Mouse (Mus musculus) natural killer cell, adult 2 months (primary cell): ENCODE measurements around the gene Vmn1r93.
"Not testable (repeated sequence)": the region's sequence is repeated elsewhere in the genome, so short reads cannot be mapped to it uniquely, and the experiment has no call there.

ENCODE experiments used
- DNase-seq, 2 experiments: peaks; one replicate each; pipeline ENCODE4 v3.0.0; 2022; ENCODE audit warnings: low spot score in 2 of 2

Vmn1r93 gene

GRCm38 (mm10) chr7:20138988-20139387, at the start of gene Vmn1r93:
Gene Vmn1r93 (minus strand): TSS chr7:20139088.
- not testable (repeated sequence) for DNase-seq

- DNase-seq = not testable (repeated sequence)
Measured at GRCm38 (mm10) chr7:20168277-20168676, 29.4 kb upstream of the Vmn1r93 start, which contains the start of gene Vmn1r94. Gene Vmn1r94 (minus strand): TSS chr7:20168377.

GRCm38 (mm10) chr7:20122479-20122878, 16.4 kb downstream of the Vmn1r93 start, which contains the start of gene Gm16442:
Gene Gm16442 (minus strand): TSS chr7:20122579.
- DNase-seq = not testable (repeated sequence)

- DNase-seq = not testable (repeated sequence)
Measured at GRCm38 (mm10) chr7:20099380-20099779, 39.5 kb downstream of the Vmn1r93 start, which contains the start of gene Vmn1r91. Gene Vmn1r91 (plus strand): TSS chr7:20099680.
